Mouse (Mus musculus) thymus, adult 18-20 months (tissue): ENCODE measurements around the gene Stk11ip.

ENCODE experiments used
- DNase-seq, 2 experiments: peaks; one replicate each; pipeline ENCODE4 v3.0.0; 2022; ENCODE audit warnings: mixed read lengths in 2 of 2

Gene Stk11ip

GRCm38 (mm10) chr1:75521321-75522031, at the start of gene Stk11ip:
Gene Stk11ip, plus strand, starts transcription at chr1:75521529.
- DNase-seq: peak; percentile 83 to 85

DNA sequence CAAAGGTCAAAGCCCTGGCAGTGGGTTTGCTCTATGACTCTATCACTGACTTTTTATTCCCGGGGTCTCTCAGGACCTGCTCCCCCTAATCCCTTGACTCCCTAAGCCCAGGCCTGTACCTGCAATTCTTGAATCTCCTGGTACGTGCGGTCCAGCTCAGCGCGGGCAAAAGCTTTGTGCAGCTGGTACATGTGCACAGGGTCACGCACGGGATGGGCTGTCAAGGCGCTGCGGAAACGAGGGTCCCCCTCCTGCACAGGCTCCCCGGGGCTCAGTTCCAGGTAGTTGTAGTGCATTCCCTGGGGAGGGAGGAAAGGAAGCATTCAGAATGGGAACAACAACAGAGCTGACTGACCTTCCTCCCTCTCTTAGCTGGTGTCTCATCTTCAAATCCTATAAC, 44.9 kb upstream of the Stk11ip start:
- no peak for DNase-seq

- DNase-seq: peak; percentile 50 to 62
Measured at GRCm38 (mm10) chr1:75477264-75477965, 43.9 kb upstream of the Stk11ip start.

DNA sequence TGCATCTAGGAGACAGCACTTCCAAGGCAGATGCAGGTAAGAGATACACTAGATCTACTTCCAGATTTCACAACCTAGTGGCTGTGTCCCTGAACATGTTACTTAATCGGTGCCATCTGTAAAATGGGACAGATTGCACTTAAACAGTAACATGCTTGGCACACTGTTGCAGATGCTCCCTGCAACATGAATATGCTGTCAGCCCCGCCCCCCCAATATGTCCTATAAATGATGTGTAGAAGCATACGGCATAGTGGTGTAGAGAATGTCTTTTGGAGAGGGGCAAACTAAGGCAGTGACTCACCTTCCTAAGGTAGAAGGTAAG, 43.4 kb upstream of the Stk11ip start:
- DNase-seq: no peak

DNA sequence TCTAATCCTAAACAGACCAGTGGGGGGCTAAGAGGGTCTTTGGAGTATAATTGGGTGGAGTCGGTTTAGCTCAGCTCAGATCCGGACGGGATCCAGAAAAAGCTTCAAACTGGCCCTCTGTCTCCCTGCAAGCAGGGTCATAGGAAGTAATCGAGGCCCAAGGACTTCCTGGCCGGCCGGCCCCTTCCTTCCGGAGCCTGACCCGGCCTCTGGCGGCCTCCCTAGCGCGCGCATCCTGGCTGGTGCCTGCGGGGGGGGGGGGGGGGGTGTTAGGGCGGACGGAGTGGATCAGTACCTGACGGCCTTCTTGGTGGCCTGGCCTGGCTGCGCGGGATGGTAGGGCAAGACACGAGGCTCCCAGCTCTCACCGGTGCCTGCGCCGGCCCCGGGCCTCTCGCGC, 42.8 kb upstream of the Stk11ip start:
- peak in 1 of 2 experiments; percentile 24 for DNase-seq

DNA sequence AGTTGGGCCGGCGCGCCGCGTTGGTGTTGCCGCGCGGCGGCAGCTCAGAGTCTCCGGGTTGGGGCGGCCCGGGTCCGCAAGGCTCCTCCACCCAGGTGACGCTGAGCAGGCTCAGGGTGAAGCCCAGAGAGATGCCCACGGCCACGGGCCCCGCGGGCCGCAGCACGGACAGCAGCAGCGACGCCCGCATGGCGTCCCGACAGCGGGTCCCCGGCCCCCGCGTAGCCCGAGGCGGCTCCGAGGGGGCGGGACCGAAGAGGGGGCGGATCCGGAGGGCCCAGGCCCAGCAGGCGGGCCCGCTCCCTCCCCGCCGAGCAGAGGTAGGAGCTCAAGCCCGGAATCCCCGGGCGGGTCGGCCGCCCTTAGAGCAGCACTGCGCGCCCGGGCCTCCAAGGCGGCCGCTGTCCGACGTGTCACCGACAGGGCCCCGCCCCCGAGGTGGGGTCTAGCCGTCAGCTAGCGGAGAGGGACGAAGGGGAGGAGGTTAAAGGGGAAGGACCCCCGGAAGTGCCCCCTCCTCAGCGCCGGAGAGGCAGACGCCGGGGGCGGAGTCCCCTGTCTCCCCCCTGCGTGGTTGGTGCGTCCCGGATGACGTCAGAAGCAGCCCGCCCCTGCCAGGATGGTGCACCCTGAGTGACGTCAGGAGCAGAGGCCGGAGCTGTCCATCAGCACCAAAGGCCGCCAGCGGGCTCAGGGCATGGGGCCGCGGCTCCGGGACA, 42.3 kb upstream of the Stk11ip start, which contains the start of the genes Chpf and Tmem198:
TSS of gene Chpf (minus strand) at position 392 of the 719 bp plus-strand sequence.
TSS of gene Tmem198 (plus strand) at position 617 of the 719 bp plus-strand sequence.
- peak; percentile 94 to 95 for DNase-seq

DNA sequence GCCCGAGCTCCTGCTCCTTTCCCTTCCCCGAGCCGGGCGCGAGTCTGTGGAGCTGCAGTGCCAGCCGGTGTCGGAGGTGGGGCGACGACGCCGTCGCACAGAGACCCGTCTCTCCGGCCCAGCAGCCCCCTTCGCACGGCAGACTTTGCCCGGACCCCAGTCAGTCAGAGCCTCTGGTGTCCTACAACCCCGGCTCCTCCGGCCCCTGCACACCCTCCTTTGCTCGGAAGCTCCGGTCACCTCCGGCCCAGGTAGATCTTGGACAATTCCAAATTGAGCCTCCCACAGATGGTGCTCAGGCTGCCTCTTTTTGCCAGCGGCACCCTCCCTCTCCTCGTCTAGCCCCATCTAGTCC, 41.7 kb upstream of the Stk11ip start:
- DNase-seq: no peak

DNA sequence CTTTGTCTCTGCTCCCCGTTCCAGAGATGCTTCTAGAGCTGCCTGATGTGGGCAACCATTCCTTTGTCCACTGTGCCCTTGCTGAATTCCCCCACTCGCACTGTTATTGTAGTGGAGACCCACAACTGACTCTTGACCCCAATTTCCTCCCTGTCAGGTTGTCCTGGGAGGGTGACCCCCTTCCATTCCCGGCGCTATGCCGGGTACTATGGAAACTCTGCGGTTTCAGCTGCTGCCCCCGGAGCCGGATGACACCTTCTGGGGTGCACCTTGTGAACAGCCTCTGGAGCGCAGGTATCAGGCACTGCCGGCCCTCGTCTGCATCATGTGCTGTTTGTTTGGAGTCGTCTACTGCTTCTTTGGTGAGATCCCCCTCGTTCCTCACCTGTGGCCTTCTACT, 41.3 kb upstream of the Stk11ip start:
- DNase-seq: no peak

GRCm38 (mm10) chr1:75480735-75481134, 40.6 kb upstream of the Stk11ip start:
- no peak for DNase-seq

DNA sequence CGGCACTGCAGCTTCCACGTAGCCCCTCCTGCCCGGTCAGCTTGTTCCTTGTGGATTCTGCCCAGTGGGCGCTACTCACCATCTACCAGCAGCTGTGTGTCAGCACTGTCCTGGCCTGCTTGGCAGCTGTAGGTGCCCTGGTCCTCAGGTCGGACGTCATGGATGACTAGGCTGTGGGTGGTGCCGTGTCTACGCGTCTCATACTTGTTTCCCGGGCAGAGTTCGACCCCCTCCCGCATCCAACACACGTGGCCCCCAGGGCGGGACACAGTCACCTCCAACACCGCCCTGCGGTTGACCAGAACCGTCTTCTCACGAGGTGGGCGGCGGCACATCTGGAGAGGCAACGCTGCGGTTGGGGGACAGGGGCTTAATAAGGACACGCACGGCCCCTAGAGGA, 34.8 kb upstream of the Stk11ip start:
- DNase-seq: no peak

DNA sequence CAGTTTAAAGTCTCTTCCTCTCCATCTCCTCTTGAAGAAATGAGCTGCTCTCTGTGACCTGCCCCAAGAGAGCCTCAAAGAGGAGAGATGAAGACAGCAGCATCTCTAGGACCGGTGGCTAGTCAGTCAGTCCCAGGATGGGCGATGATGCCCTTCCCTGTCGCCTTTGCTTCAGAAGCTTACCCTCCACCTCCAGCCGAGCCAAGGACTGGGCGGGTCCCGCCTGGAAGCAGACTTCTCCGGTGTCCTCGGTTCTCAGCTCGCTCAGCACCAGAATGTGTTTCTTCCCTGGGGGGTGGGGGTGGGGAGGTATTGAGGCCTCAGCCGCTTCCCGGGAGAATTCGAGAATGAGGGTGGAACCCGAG, 34.3 kb upstream of the Stk11ip start:
- no peak for DNase-seq

DNA sequence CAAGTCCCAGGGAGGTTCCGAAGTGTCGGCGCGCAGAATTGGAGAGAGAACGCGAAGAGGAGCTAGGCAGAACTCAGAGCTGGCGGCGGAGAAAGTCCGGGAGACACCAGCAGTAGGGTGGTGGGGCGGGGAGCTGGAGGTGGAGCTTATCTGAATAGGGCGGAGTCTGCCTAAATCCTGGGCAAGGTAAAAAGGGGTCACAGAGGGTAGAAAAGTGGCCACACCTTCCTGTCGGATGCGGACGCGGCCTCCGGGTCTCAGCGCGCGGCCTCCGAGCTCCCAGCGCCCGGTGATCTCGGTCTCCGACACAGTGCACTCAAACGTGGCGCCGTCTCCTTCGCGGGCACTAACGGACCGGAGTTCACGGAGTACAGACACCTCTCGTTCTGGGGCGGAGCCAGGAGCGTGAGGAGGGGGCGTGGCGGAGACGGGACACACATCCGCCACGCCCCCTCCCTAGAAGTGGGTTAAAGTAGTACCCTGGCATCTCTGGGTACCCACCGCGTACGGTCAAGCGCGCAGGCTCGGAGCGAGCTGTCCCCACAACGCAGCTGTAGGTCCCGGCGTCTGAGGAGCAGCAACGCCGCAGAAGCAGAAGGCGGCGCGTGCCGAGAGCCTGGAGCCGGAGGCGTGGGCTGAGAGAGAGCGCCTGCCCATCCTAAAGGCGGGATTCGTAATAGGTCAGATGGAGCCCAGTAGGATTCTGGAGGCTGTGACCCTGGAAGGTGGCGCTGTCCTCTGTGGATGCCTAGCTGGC, 33.7 kb upstream of the Stk11ip start:
- DNase-seq: peak in 1 of 2 experiments; percentile 50

- DNase-seq: no peak
Measured at GRCm38 (mm10) chr1:75490785-75491551, 30.4 kb upstream of the Stk11ip start.

DNA sequence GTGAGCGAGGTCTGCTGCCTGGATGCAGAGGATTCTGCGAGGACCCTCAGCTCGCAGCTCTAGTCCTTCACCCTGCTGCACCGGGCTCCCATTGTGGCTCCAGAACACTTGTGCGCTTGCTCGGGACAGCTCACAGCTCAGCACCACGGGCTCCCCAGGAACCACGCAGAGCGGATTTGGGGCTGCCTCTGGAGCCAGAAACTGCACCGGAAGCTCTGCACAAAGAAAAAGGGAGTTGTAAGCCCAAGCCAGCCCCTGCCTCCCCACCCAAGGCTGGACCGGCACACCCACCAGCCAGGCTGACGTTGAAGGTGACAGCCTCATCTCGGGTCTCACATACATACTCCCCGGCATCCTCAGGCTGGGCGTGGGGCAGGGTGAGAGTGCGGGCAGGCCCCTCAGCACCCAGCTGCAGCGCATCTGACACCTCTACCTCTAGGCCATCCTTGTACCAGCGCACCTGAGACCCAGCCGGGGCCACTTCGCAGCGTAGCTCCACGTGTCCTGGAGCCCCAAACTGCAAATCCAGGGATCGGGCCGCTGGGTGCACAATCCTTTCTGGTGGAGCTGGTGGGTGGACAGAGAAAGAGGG, 28.7 kb upstream of the Stk11ip start:
- DNase-seq: no peak

DNA sequence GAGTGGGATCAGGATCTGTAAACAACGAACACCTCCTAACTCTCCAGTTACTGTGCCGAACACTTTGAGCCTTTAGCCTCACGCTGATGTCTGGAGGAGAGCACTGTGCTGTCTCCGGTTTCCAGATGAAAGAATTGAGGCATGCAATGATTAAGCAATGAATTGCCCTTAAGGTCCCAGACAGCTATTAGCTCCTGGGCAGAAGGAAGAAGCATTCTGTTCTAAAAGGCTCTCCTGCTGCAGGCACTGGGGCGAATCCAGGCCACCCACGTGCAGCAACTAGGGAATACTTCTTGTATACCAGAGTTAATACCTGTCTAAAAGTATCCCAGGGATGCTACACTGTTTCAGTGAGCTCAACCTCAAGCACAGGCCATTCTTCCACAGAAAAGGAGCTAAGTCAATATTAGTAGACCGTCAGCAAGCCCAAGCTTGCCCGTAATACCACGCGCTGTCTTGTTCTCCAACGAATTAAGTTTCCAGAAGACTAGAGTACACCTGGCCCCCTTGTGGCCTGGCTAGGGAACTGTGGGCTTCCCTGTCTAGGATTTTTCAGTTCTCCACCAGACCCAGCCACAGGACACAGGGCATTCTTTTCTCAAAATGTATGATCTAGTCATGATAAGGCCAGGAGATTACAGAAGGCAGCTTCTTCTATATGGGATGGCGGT, 26.3 kb upstream of the Stk11ip start:
- DNase-seq: no peak

DNA sequence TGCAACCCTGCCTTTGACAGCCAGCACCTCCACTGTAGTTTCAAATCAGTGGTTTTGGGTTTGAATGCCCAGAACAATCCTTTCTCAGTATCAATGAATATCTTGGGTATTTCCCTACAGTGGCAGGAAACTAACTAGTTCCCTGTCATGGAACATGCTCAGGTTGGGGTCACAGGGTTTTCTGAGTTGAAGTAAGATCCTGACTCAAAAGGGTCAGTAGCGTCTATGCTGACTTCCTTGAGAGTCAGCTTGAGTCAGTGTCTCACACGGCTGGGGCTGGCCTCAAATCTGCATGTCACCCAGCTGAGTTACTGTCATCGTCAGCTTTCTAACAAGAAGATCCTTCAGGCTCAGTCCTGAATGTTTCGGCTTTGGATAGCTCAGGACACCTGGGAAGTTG, 22.4 kb upstream of the Stk11ip start:
- DNase-seq: no peak

DNA sequence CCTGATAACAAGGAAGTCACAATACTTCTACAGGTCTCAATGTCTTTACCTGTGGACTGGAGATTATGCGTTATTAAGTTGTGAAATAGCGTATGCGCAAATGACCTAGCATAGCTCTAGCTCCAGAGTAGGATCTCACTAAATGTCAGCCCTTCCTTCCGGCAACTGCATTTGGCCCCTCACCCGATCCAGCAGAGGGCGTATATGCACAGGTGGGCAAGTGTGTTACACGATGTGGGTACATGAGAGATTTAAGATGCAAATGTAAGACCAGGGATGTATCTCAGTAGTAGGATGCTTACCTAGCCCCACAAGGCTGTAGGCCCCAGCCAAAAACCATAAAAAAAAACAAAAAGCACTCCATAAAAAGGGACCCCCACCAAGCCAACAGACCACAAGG, 21.9 kb upstream of the Stk11ip start:
- no peak for DNase-seq

DNA sequence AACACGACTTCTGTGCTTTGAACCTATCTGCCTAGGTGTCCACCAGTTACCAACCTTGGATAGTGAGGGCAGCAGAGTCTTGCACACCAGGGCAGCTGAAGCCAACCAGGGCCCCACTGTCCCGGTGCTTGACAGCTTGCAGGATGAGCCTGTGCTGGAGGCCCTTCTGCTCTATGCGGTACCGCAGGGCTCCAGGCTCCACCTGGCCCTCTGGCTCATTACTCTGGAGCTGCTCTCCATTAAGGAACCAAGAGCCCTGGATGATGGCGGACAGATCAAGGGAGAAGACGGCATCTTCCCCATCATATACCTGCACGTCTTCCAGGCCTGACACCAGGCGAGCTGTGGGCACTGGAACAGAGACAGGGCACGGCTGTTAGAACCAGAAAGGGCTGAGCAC, 19.4 kb upstream of the Stk11ip start:
- no peak for DNase-seq

DNA sequence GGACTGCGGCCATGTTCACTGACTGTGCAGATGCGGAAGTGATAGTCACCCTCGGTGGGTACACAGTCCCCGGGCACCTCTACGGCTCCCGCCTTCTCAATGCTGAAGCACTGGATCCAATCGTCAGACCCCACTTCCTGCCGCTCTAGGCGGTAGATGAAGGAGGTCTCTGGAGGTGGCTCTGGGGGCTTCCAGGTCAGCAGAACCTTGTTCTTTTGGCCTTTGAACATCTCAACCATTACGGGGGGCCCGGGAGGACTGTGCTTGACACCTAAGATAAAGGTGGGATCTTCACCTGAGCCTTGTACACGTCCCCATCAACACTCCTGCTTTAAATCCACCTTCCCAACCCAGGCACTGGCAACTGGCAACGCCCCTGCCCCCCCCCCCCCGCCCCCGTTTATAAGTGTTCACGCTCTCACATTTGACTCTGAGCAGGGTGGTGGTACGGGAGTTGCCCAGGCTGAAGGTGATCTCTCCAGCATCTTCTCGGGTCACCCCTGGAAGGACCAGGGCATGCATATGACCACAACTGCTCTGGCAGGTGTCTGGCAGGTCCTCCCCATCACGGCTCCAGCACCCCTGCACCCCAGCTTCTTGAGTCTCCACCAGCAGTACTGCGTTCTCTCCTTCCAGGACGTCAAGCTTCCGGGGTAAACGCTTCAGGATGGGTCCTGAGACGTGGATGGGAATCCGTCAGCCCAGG, 18.2 kb upstream of the Stk11ip start:
- DNase-seq: no peak

DNA sequence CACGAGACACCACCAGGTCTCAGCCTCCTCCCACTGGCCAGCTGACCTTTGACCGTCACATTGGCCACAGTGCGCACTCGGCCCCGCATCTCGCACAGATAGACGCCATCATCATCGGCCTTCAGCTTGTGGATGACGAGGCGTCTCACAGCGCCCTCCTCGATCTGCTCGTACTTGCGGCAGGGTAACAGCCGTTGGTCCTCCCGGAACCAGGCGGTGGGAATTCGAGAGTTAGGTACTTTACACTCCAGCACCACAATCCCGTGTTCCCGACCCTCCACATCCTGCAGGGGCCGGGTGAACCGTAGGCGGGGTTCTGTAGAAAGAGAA, 17.7 kb upstream of the Stk11ip start:
- DNase-seq: no peak
